Mouse (Mus musculus) erythroblast, embryonic 14.5 days (primary cell): Measurements from ENCODE around the gene Defb45.

Experiments
- GATA1 ChIP-seq: IDR thresholded peaks from 2 replicates; pipeline ENCODE4 v1.6.1; 2012; ENCODE audit warnings: low read length, inconsistent platforms, mixed read lengths
- TAL1 ChIP-seq: IDR thresholded peaks from 3 replicates; pipeline ENCODE4 v1.6.1; 2012; ENCODE audit warnings: low read length, inconsistent platforms, mixed read lengths

DNA sequence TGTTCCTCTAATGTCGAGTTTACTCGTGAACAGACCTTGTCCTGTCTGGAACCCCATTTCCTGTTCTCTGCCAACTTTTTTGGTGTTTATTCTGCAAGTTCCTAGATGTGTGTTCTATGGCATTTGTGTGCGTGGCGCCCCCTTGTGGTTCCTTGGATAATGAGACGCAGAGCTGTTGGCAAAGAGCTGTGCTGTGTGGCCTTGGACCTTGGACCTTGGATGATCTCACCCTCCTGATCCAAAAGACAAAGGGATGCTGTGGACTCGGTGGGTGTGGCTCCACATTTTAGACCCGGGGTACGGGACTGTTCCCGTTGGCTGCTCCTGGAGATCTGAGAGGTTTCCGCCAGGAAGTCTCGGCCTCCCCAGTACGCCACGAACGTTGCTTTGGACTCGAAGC lies 4.9 kb upstream of the Defb45 start, which contains the start of gene Defb36:
- no peak for TF ChIP-seq GATA1
- TF ChIP-seq TAL1, result no peak
